Mouse (Mus musculus) ES-E14 (cell line): Measurements from ENCODE around the gene Arhgap23. TPM values are rescaled to one million over a fixed set of nuclear protein-coding genes. Genes with fewer than 3 reads are reported as not detected.

Experiments used
- DNase-seq: peaks from one replicate; pipeline ENCODE4 v3.0.0-alpha.2; 2013; ENCODE audit warnings: low read depth, low spot score
- H3K27ac ChIP-seq: 2 replicates; pipeline ENCODE4 v1.5.1; 2012; ENCODE audit warnings: low read depth, mild to moderate bottlenecking, low read length, moderate library complexity, mixed read lengths; ENCODE audit not compliant: poor library complexity, insufficient read depth, severe bottlenecking
- H3K36me3 ChIP-seq: 2 replicates; pipeline ENCODE4 v1.6.1; 2012; ENCODE audit warnings: mild to moderate bottlenecking, low read length, moderate library complexity, mixed read lengths; ENCODE audit not compliant: control insufficient read depth, poor library complexity, insufficient read depth, severe bottlenecking
- H3K4me1 ChIP-seq, 2 experiments: fragments of 150-350 bp in 1 of 2; sonication (generic) in 1 of 2; 2 replicates each; pipeline ENCODE4 v1.6.1; 2012; ENCODE audit warnings: low read length in 2 of 2, mild to moderate bottlenecking in 1 of 2, mixed read lengths in 1 of 2; ENCODE audit not compliant: control insufficient read depth in 2 of 2, insufficient read depth in 2 of 2, poor library complexity in 1 of 2
- H3K4me3 ChIP-seq, 2 experiments: fragments of 150-350 bp in 1 of 2; sonication (generic) in 1 of 2; 2 replicates each; pipeline ENCODE4 v1.5.1; 2012; ENCODE audit warnings: low read length in 2 of 2, low read depth in 1 of 2, mild to moderate bottlenecking in 1 of 2, mixed read lengths in 1 of 2; ENCODE audit not compliant: insufficient read depth in 1 of 2, poor library complexity in 1 of 2, severe bottlenecking in 1 of 2
- H3K9ac ChIP-seq: 2 replicates; pipeline ENCODE4 v1.6.1; 2012; ENCODE audit warnings: low read depth, mild to moderate bottlenecking, low read length, mixed read lengths; ENCODE audit not compliant: poor library complexity, insufficient read depth, severe bottlenecking
- H3K9me3 ChIP-seq: fragments of 150-350 bp; sonication (generic); 2 replicates; pipeline ENCODE4 v1.6.1; 2012; ENCODE audit warnings: low read depth, mild to moderate bottlenecking, low read length; ENCODE audit not compliant: control insufficient read depth, insufficient read depth
- CHD2 ChIP-seq: IDR thresholded peaks from 2 replicates; pipeline ENCODE4 v1.6.1; 2014; ENCODE audit warnings: mild to moderate bottlenecking, low read depth, low read length, inconsistent platforms
- HCFC1 ChIP-seq: IDR thresholded peaks from 2 replicates; pipeline ENCODE4 v1.6.1; 2012; ENCODE audit warnings: low read length, inconsistent platforms, borderline replicate concordance; ENCODE audit not compliant: insufficient read depth
- MAFK ChIP-seq: IDR thresholded peaks from 2 replicates; pipeline ENCODE4 v1.6.1; 2014; ENCODE audit warnings: mild to moderate bottlenecking, low read depth, low read length, inconsistent platforms; ENCODE audit not compliant: insufficient read depth
- ZC3H11A ChIP-seq: IDR thresholded peaks from 2 replicates; pipeline ENCODE4 v1.6.1; 2012; ENCODE audit warnings: low read depth, mild to moderate bottlenecking, inconsistent platforms, low read length, borderline replicate concordance
- ZNF384 ChIP-seq: IDR thresholded peaks from 2 replicates; pipeline ENCODE4 v1.6.1; 2012; ENCODE audit warnings: low read depth, low read length, inconsistent platforms
- in situ Hi-C, 2 experiments: fragments of 600-800 bp; cut with MboI; formaldehyde crosslinking; loops; one replicate each; pipeline ENCODE4 v1.15.1; 2025; ENCODE audit warnings: low sequenced_read_pairs in 2 of 2, inconsistent platforms in 1 of 2; ENCODE audit not compliant: unreplicated experiment in 2 of 2
- total RNA-seq: library from RNA; depleted of rRNA; stranded (reverse); fragments of 300-350 nt; gene quantifications from 2 replicates; pipeline ENCODE4 v1.2.3, GENCODE M21; 2012

The Arhgap23 gene
- total RNA-seq, 1 experiment: 22.6 TPM

GRCm38 (mm10) chr11:97442891-97443675 lies 27.8 kb downstream of the Arhgap23 start:
- no peak overlapping the region for H3K4me3 ChIP-seq
- no peak for DNase-seq
- in situ Hi-C loops: no loop called here
- no peaks in the 10 kb centered on the region for H3K9me3 ChIP-seq
- no peak overlapping the region for H3K27ac ChIP-seq
- H3K4me1 ChIP-seq: peaks cover 7 to 43% of the 10 kb centered on the region in 2 experiments; a peak in 3 of 4 replicates
- H3K9ac ChIP-seq: no peak overlapping the region
- TF ChIP-seq HCFC1 (no peak), ZNF384 (no peak), ZC3H11A (no peak), MAFK (no peak), CHD2 (no peak)
- H3K36me3 ChIP-seq: peaks cover 31% of the 10 kb centered on the region

GRCm38 (mm10) chr11:97445596-97445995 lies 30.3 kb downstream of the Arhgap23 start:
- TF ChIP-seq CHD2: no peak
- TF ChIP-seq ZC3H11A: no peak
- TF ChIP-seq MAFK: no peak
- no peak for TF ChIP-seq ZNF384
- TF ChIP-seq HCFC1: no peak
- peaks cover 45% of the 10 kb centered on the region for H3K36me3 ChIP-seq
- DNase-seq: no peak

GRCm38 (mm10) chr11:97445999-97446511 lies 30.7 kb downstream of the Arhgap23 start:
- DNase-seq: no peak
- Histone ChIP-seq H3K4me1 (peaks cover 4 to 31% of the 10 kb centered on the region in 2 experiments; a peak in 3 of 4 replicates), H3K4me3 (no peak overlapping the region)

More at GRCm38 (mm10) chr11:97445596-97445995, 30.3 kb downstream of the Arhgap23 start:
- Histone ChIP-seq H3K4me3 (no peak overlapping the region), H3K9me3 (no peaks in the 10 kb centered on the region), H3K27ac (no peak overlapping the region), H3K9ac (no peak overlapping the region), H3K4me1 (peaks cover 6 to 33% of the 10 kb centered on the region in 2 experiments; a peak in 3 of 4 replicates)
- in situ Hi-C loops: no loop called here

GRCm38 (mm10) chr11:97447979-97448378 lies 32.6 kb downstream of the Arhgap23 start:
- Histone ChIP-seq H3K4me3 (no peak overlapping the region), H3K36me3 (peaks cover 58% of the 10 kb centered on the region), H3K27ac (no peak overlapping the region), H3K9me3 (no peaks in the 10 kb centered on the region), H3K9ac (no peak overlapping the region), H3K4me1 (peaks cover 4 to 22% of the 10 kb centered on the region in 2 experiments; a peak in 3 of 4 replicates)
- TF ChIP-seq HCFC1: no peak
- TF ChIP-seq ZNF384: no peak
- no peak for TF ChIP-seq MAFK
- TF ChIP-seq CHD2: no peak
- no peak for TF ChIP-seq ZC3H11A
- DNase-seq: no peak
- in situ Hi-C loops: no loop called here

More at GRCm38 (mm10) chr11:97445999-97446511, 30.7 kb downstream of the Arhgap23 start:
- no peak for TF ChIP-seq ZNF384
- no peak for TF ChIP-seq ZC3H11A
- no peak for TF ChIP-seq CHD2
- no peak for TF ChIP-seq HCFC1
- TF ChIP-seq MAFK: no peak
- Histone ChIP-seq H3K36me3 (peaks cover 45% of the 10 kb centered on the region), H3K9ac (no peak overlapping the region; the same call in 1 of the 2 replicates), H3K27ac (no peak overlapping the region), H3K9me3 (no peaks in the 10 kb centered on the region)
- in situ Hi-C loops: no loop called here
